Mouse (Mus musculus): Measurements from ENCODE around the gene Atp1b1.

GRCm38 (mm10) chr1:164493042-164493705 is 35.0 kb upstream of the Atp1b1 start:
- no peak for TF ChIP-seq CTCF (IDR thresholded peaks at IDR 0.05; ENCODE audit: extremely low read depth, insufficient read length, insufficient replicate concordance, low read depth, low read length)
- TF ChIP-seq POLR2A (IDR thresholded peaks at IDR 0.05; ENCODE audit: low read depth, low read length): no peak

Data from small intestine, adult 2 months (tissue).